Mouse (Mus musculus) layer of hippocampus, adult 9-10 months (tissue): ENCODE data around the gene Zfp687.
A peak's percentile ranks its signal among the peaks of the same experiment; 100 is the strongest.

ENCODE experiments used
- DNase-seq: peaks from one replicate; pipeline ENCODE4 v3.0.0; 2022; ENCODE audit warnings: low spot score

The Zfp687 gene

GRCm38 (mm10) chr3:95016532-95017056 is 1.3 kb upstream of the Zfp687 start:
- DNase-seq: no peak

GRCm38 (mm10) chr3:95015891-95016531 is 763 bp upstream of the Zfp687 start:
- peak; percentile 81 for DNase-seq

GRCm38 (mm10) chr3:95014428-95015151 is 658 bp downstream of the Zfp687 start:
- DNase-seq: no peak

GRCm38 (mm10) chr3:95013699-95014427 is 1.4 kb downstream of the Zfp687 start:
- DNase-seq: no peak

- no peak for DNase-seq
Observed at GRCm38 (mm10) chr3:95012982-95013381, 2.3 kb downstream of the Zfp687 start.

GRCm38 (mm10) chr3:95010396-95010795 is 4.9 kb downstream of the Zfp687 start:
- no peak for DNase-seq

- no peak for DNase-seq
Observed at GRCm38 (mm10) chr3:95007706-95008105, 7.5 kb downstream of the Zfp687 start.

- no peak for DNase-seq
Observed at GRCm38 (mm10) chr3:95005651-95006050, 9.6 kb downstream of the Zfp687 start.

- no peak for DNase-seq
Observed at GRCm38 (mm10) chr3:95003273-95003672, 12.0 kb downstream of the Zfp687 start.

GRCm38 (mm10) chr3:95002569-95002968 is 12.7 kb downstream of the Zfp687 start:
- DNase-seq: no peak

- peak; percentile 84 for DNase-seq
Observed at GRCm38 (mm10) chr3:94996946-94997345, 18.3 kb downstream of the Zfp687 start.

GRCm38 (mm10) chr3:94989159-94989761 is 26.0 kb downstream of the Zfp687 start:
- no peak for DNase-seq

- DNase-seq: no peak
Observed at GRCm38 (mm10) chr3:94987578-94987977, 27.7 kb downstream of the Zfp687 start.

GRCm38 (mm10) chr3:94985513-94985912 is 29.7 kb downstream of the Zfp687 start:
- DNase-seq: no peak

GRCm38 (mm10) chr3:94984312-94984711 is 30.9 kb downstream of the Zfp687 start:
- DNase-seq: no peak

GRCm38 (mm10) chr3:94974528-94975422 is 40.5 kb downstream of the Zfp687 start, which contains the start of gene Pi4kb:
Gene Pi4kb, plus strand, starts transcription at chr3:94974731.
- peak; percentile 78 for DNase-seq

- DNase-seq: no peak
Observed at GRCm38 (mm10) chr3:94974026-94974527, 41.2 kb downstream of the Zfp687 start.

- DNase-seq: no peak
Observed at GRCm38 (mm10) chr3:94973620-94974019, 41.6 kb downstream of the Zfp687 start.

- DNase-seq: no peak
Observed at GRCm38 (mm10) chr3:94972552-94972951, 42.7 kb downstream of the Zfp687 start.

- DNase-seq: no peak
Observed at GRCm38 (mm10) chr3:94965878-94966277, 49.4 kb downstream of the Zfp687 start.

- no peak for DNase-seq
Observed at GRCm38 (mm10) chr3:94964989-94965388, 50.3 kb downstream of the Zfp687 start.
